ENCODE assay signal across 9 mouse cellular contexts in genomic region chr15:99098493-99098861, GRCm38 (mm10). TPM values are rescaled to one million over a fixed set of nuclear protein-coding genes. Genes with fewer than 3 reads are reported as not detected.
DNase-seq lines count a peak whose midpoint lies in the region; ATAC-seq lines count a peak whose summit lies in the region.
"Had no signal": no experiment of that assay in that cellular context is flagged by ENCODE, and none has a peak within 500 bp of the region (broad histone marks: within the 10 kb centered on the region; RNA-seq: fewer than 3 reads in every experiment).

No protein-coding gene starts in this region.

- no peaks in the 10 kb centered on the region for H3K9me3 ChIP-seq in heart, embryonic 14.5 days (ENCODE audit: control insufficient read depth, low read length)
- H3K9me3 ChIP-seq in embryonic facial prominence, embryonic 12.5 days, result no peaks in the 10 kb centered on the region
- H3K9me3 ChIP-seq in intestine, embryonic 16.5 days (ENCODE audit: control insufficient read depth, low read length), result no peaks in the 10 kb centered on the region
- H3K9me3 ChIP-seq in neural tube, embryonic 11.5 days (ENCODE audit: control insufficient read depth, low read length), result no peaks in the 10 kb centered on the region

- intact Hi-C loops in heart, postnatal 25 days (cut with DNase I), result no loop called here
- intact Hi-C loops in left cerebral cortex, postnatal 14 days (cut with DNase I), result loop anchor here (5.0 kb wide), 1 partner anchor 46 kb away; no protein-coding TSS in a partner anchor

- DNase-seq in heart, postnatal 25 days (ENCODE audit: low spot score), result no peak
- DNase-seq in neural tube, embryonic 11.5 days (ENCODE audit: low spot score), result peak; percentile 33
- no peak for DNase-seq in left cerebral cortex, postnatal 14 days (ENCODE audit: low spot score in 2 of 2)
- DNase-seq in adrenal gland, adult 2 months, result no peak
- no peak for DNase-seq in lung, postnatal 25 days (ENCODE audit: low spot score)

- peaks cover 52% of the 10 kb centered on the region for H3K27me3 ChIP-seq in heart, embryonic 14.5 days (ENCODE audit: control insufficient read depth, insufficient read depth, low read length)
- peaks cover 66% of the 10 kb centered on the region for H3K27me3 ChIP-seq in embryonic facial prominence, embryonic 12.5 days
- H3K27me3 ChIP-seq in intestine, embryonic 16.5 days (replicated peaks; ENCODE audit: control insufficient read depth, insufficient read depth, low read length), result peaks cover 49% of the 10 kb centered on the region
- H3K27me3 ChIP-seq in neural tube, embryonic 11.5 days (ENCODE audit: control insufficient read depth, insufficient read depth, low read length), result peaks cover 53% of the 10 kb centered on the region

- H3K9ac ChIP-seq in heart, embryonic 14.5 days (ENCODE audit: low read length), result peak overlapping the region; percentile 66
- no peak overlapping the region for H3K9ac ChIP-seq in embryonic facial prominence, embryonic 12.5 days
- H3K9ac ChIP-seq in intestine, embryonic 16.5 days (ENCODE audit: low read depth, low read length), result peak overlapping the region; percentile 64; the same call in 1 of the 2 replicates
- H3K9ac ChIP-seq in neural tube, embryonic 11.5 days (ENCODE audit: low read length), result no peak overlapping the region

- ATAC-seq in heart, embryonic 14.5 days (ENCODE audit: insufficient number of reproducible peaks, insufficient read depth, low FRiP score, low read depth), result no peak
- no peak for ATAC-seq in embryonic facial prominence, embryonic 12.5 days (ENCODE audit: insufficient number of reproducible peaks, insufficient read depth, low FRiP score, low TSS enrichment)
- no peak for ATAC-seq in intestine, embryonic 16.5 days
- ATAC-seq in neural tube, embryonic 11.5 days (ENCODE audit: insufficient read depth, low FRiP score, low TSS enrichment), result no peak

- H3K4me3 ChIP-seq in heart, embryonic 14.5 days (ENCODE audit: control insufficient read depth in 1 of 2, insufficient read depth in 1 of 2, low read depth in 1 of 2, low read length in 2 of 2), result peak overlapping the region; percentile 30 to 46
- H3K4me3 ChIP-seq in embryonic facial prominence, embryonic 12.5 days, result peak overlapping the region; percentile 42
- peak overlapping the region; percentile 50 for H3K4me3 ChIP-seq in intestine, embryonic 16.5 days (ENCODE audit: low read length)
- H3K4me3 ChIP-seq in neural tube, embryonic 11.5 days (ENCODE audit: low read depth, low read length), result no peak overlapping the region

- 2% methylated on average over 9 of the region's 9 CpGs for WGBS in heart, embryonic 14.5 days
- 1% methylated on average over 9 of the region's 9 CpGs for WGBS in embryonic facial prominence, embryonic 12.5 days
- WGBS in intestine, embryonic 16.5 days, result 3% methylated on average over 9 of the region's 9 CpGs
- 1% methylated on average over 9 of the region's 9 CpGs for WGBS in neural tube, embryonic 11.5 days

- H3K36me3 ChIP-seq in heart, embryonic 14.5 days (ENCODE audit: control insufficient read depth, insufficient read depth, low read length), result no peaks in the 10 kb centered on the region
- H3K36me3 ChIP-seq in embryonic facial prominence, embryonic 12.5 days, result no peaks in the 10 kb centered on the region
- no peaks in the 10 kb centered on the region for H3K36me3 ChIP-seq in intestine, embryonic 16.5 days (ENCODE audit: control insufficient read depth, insufficient read depth, low read length)
- H3K36me3 ChIP-seq in neural tube, embryonic 11.5 days (ENCODE audit: control insufficient read depth, insufficient read depth, low read length), result no peaks in the 10 kb centered on the region

- peak overlapping the region; percentile 82 for H3K4me2 ChIP-seq in heart, embryonic 14.5 days (ENCODE audit: low read length)
- H3K4me2 ChIP-seq in embryonic facial prominence, embryonic 12.5 days (replicated peaks), result peak overlapping the region; percentile 75
- H3K4me2 ChIP-seq in intestine, embryonic 16.5 days (ENCODE audit: low read depth, low read length), result peak overlapping the region; percentile 69
- peak overlapping the region; percentile 43 for H3K4me2 ChIP-seq in neural tube, embryonic 11.5 days (ENCODE audit: low read depth)

- H3K27ac ChIP-seq in heart, embryonic 14.5 days (replicated peaks in 1 of 2; ENCODE audit: control insufficient read depth in 1 of 2, insufficient read depth in 1 of 2, low read depth in 2 of 2, low read length in 2 of 2), result no peak overlapping the region
- no peak overlapping the region for H3K27ac ChIP-seq in embryonic facial prominence, embryonic 12.5 days
- no peak overlapping the region for H3K27ac ChIP-seq in intestine, embryonic 16.5 days (ENCODE audit: low read length)
- H3K27ac ChIP-seq in neural tube, embryonic 11.5 days (ENCODE audit: low read depth, low read length), result no peak overlapping the region
- H3K27ac ChIP-seq: left cerebral cortex, adult 2 months had no signal

- H3K4me1 ChIP-seq in heart, embryonic 14.5 days (ENCODE audit: control insufficient read depth in 2 of 2, insufficient read depth in 2 of 2, low read length in 2 of 2), result peaks cover 13 to 36% of the 10 kb centered on the region in 2 experiments
- H3K4me1 ChIP-seq in embryonic facial prominence, embryonic 12.5 days, result peaks cover 42% of the 10 kb centered on the region
- peaks cover 37% of the 10 kb centered on the region for H3K4me1 ChIP-seq in intestine, embryonic 16.5 days (ENCODE audit: control insufficient read depth, insufficient read depth, low read length)
- H3K4me1 ChIP-seq in neural tube, embryonic 11.5 days (ENCODE audit: control insufficient read depth, insufficient read depth, low read length), result peaks cover 30% of the 10 kb centered on the region

RNA-seq across cellular contexts. Expression of gene Dnajc22, which starts 5.5 kb away (rescaled TPM):
- polyA plus RNA-seq in heart, embryonic 14.5 days (2014; fragmentation: Nextera tagmentation; extraction: Ambion mirVana), result 0.93 and 1.3 TPM in 2 replicates
- total RNA-seq in heart, postnatal 25 days (2021), result under 1 TPM; 0.16 to 0.45 TPM
- polyA plus RNA-seq in embryonic facial prominence, embryonic 12.5 days (2016; fragmentation: Nextera tagmentation; extraction: Ambion mirVana), result 0.70 and 0.75 TPM in 2 replicates
- 45.0 and 45.4 TPM in 2 replicates for polyA plus RNA-seq in intestine, embryonic 16.5 days (2015; fragmentation: Nextera tagmentation; extraction: Ambion mirVana)
- 0.19 and 0.41 TPM in 2 replicates for polyA plus RNA-seq in neural tube, embryonic 11.5 days (2014; fragmentation: Nextera tagmentation; extraction: Ambion mirVana)
- not detected for total RNA-seq in left cerebral cortex, postnatal 14 days (2021)
- 1 to 10 TPM; 3.2 to 4.4 TPM for total RNA-seq in adrenal gland, adult 2 months (2021)
- 0.29 and 0.31 TPM in 2 replicates for polyA plus RNA-seq in adrenal gland, adult 2 months (2012; rRNA removed)

RNA-seq across cellular contexts. Expression of gene C1ql4, which starts 10.9 kb away (rescaled TPM):
- polyA plus RNA-seq in heart, embryonic 14.5 days (2014; fragmentation: Nextera tagmentation; extraction: Ambion mirVana), result 0.27 and 0.41 TPM in 2 replicates
- total RNA-seq in heart, postnatal 25 days (2021), result not detected
- 0.42 and 0.46 TPM in 2 replicates for polyA plus RNA-seq in embryonic facial prominence, embryonic 12.5 days (2016; fragmentation: Nextera tagmentation; extraction: Ambion mirVana)
- 0.09 and 0.17 TPM in 2 replicates for polyA plus RNA-seq in intestine, embryonic 16.5 days (2015; fragmentation: Nextera tagmentation; extraction: Ambion mirVana)
- polyA plus RNA-seq in neural tube, embryonic 11.5 days (2014; fragmentation: Nextera tagmentation; extraction: Ambion mirVana), result 3.0 and 3.2 TPM in 2 replicates
- not detected for total RNA-seq in left cerebral cortex, postnatal 14 days (2021)
- total RNA-seq in adrenal gland, adult 2 months (2021), result not detected
- not detected in 2 replicates for polyA plus RNA-seq in adrenal gland, adult 2 months (2012; rRNA removed)
- total RNA-seq: left cerebral cortex, adult 2 months had no signal

RNA-seq across cellular contexts. Expression of gene Troap, which starts 24.1 kb away (rescaled TPM):
- 14.8 and 16.5 TPM in 2 replicates for polyA plus RNA-seq in heart, embryonic 14.5 days (2014; fragmentation: Nextera tagmentation; extraction: Ambion mirVana)
- total RNA-seq in heart, postnatal 25 days (2021), result under 1 TPM; 0.13 to 0.67 TPM
- polyA plus RNA-seq in embryonic facial prominence, embryonic 12.5 days (2016; fragmentation: Nextera tagmentation; extraction: Ambion mirVana), result 38.5 and 39.0 TPM in 2 replicates
- 20.2 and 25.4 TPM in 2 replicates for polyA plus RNA-seq in intestine, embryonic 16.5 days (2015; fragmentation: Nextera tagmentation; extraction: Ambion mirVana)
- polyA plus RNA-seq in neural tube, embryonic 11.5 days (2014; fragmentation: Nextera tagmentation; extraction: Ambion mirVana), result 23.3 and 25.9 TPM in 2 replicates
- 1 to 10 TPM; 1.0 to 1.1 TPM for total RNA-seq in left cerebral cortex, postnatal 14 days (2021)
- under 1 TPM; 0.73 to 0.78 TPM for total RNA-seq in adrenal gland, adult 2 months (2021)
- 2.8 and 5.2 TPM in 2 replicates for polyA plus RNA-seq in adrenal gland, adult 2 months (2012; rRNA removed)

RNA-seq across cellular contexts. Expression of gene Spats2, which starts 27.2 kb away (rescaled TPM):
- polyA plus RNA-seq in heart, embryonic 14.5 days (2014; fragmentation: Nextera tagmentation; extraction: Ambion mirVana), result 34.8 and 35.9 TPM in 2 replicates
- total RNA-seq in heart, postnatal 25 days (2021), result 1 to 10 TPM; 7.7 to 7.9 TPM
- 69.4 and 73.4 TPM in 2 replicates for polyA plus RNA-seq in embryonic facial prominence, embryonic 12.5 days (2016; fragmentation: Nextera tagmentation; extraction: Ambion mirVana)
- polyA plus RNA-seq in intestine, embryonic 16.5 days (2015; fragmentation: Nextera tagmentation; extraction: Ambion mirVana), result 18.1 and 20.9 TPM in 2 replicates
- polyA plus RNA-seq in neural tube, embryonic 11.5 days (2014; fragmentation: Nextera tagmentation; extraction: Ambion mirVana), result 63.3 and 63.7 TPM in 2 replicates
- total RNA-seq in left cerebral cortex, postnatal 14 days (2021), result 10 to 100 TPM; 36.7 to 37.2 TPM
- total RNA-seq in adrenal gland, adult 2 months (2021), result 10 to 100 TPM; 14.0 to 15.6 TPM
- polyA plus RNA-seq in adrenal gland, adult 2 months (2012; rRNA removed), result 5.6 and 7.6 TPM in 2 replicates

RNA-seq across cellular contexts. Expression of gene Prph, which starts 43.5 kb away (rescaled TPM):
- polyA plus RNA-seq in heart, embryonic 14.5 days (2014; fragmentation: Nextera tagmentation; extraction: Ambion mirVana), result 0.36 and 3.2 TPM in 2 replicates
- under 1 TPM; 0.14 to 0.42 TPM for total RNA-seq in heart, postnatal 25 days (2021)
- 35.6 and 50.9 TPM in 2 replicates for polyA plus RNA-seq in embryonic facial prominence, embryonic 12.5 days (2016; fragmentation: Nextera tagmentation; extraction: Ambion mirVana)
- polyA plus RNA-seq in intestine, embryonic 16.5 days (2015; fragmentation: Nextera tagmentation; extraction: Ambion mirVana), result 35.0 and 38.4 TPM in 2 replicates
- 38.7 and 54.0 TPM in 2 replicates for polyA plus RNA-seq in neural tube, embryonic 11.5 days (2014; fragmentation: Nextera tagmentation; extraction: Ambion mirVana)
- 1 to 10 TPM; 1.7 to 6.2 TPM for total RNA-seq in left cerebral cortex, postnatal 14 days (2021)
- total RNA-seq in adrenal gland, adult 2 months (2021), result under 1 TPM; 0.43 to 0.86 TPM
- polyA plus RNA-seq in adrenal gland, adult 2 months (2012; rRNA removed), result 2.4 and 8.5 TPM in 2 replicates

Comparison
In these comparisons a context has a peak if more than half of its experiments do, and no peak if none do; other contexts are left out.
1. H3K9ac ChIP-seq: peak in heart, embryonic 14.5 days (single experiment) and intestine, embryonic 16.5 days (single experiment); none in embryonic facial prominence, embryonic 12.5 days (single experiment) and neural tube, embryonic 11.5 days (single experiment).
2. RNA of gene Dnajc22, which starts 5.5 kb away (polyA plus RNA-seq): 45.0 to 45.4 TPM in intestine, embryonic 16.5 days; 0.93 to 1.3 TPM in heart, embryonic 14.5 days, 0.70 to 0.75 TPM in embryonic facial prominence, embryonic 12.5 days, 0.29 to 0.31 TPM in adrenal gland, adult 2 months and 0.19 to 0.41 TPM in neural tube, embryonic 11.5 days; every median in the first group is over 10 times any median in the second.
3. Peak in every context shown above with its lines, with median percentiles within 50 percentile points of each other: H3K4me2 ChIP-seq.